Mouse (Mus musculus) stomach, postnatal 0 days (tissue): ENCODE measurements around the gene Rbm48. TPM values are rescaled to one million over a fixed set of nuclear protein-coding genes. Genes with fewer than 3 reads are reported as not detected.

ENCODE experiments used
- ATAC-seq: fragments of 200-750 bp; cut with Nextera tagmentation; 2 replicates; pipeline ENCODE4 v1.8.0; 2017; ENCODE audit not compliant: low FRiP score, low TSS enrichment
- DNase-seq: peaks from one replicate; pipeline ENCODE4 v3.0.0-alpha.2; 2016; ENCODE audit warnings: low spot score
- H3K27ac ChIP-seq: fragments of 300-500 bp; sonication (generic); replicated peaks from 2 replicates; pipeline ENCODE4 v1.5.1; 2014; ENCODE audit warnings: mild to moderate bottlenecking, control low read depth
- H3K27me3 ChIP-seq: fragments of 300-500 bp; sonication (generic); 2 replicates; pipeline ENCODE4 v1.6.1; 2014; ENCODE audit warnings: low read length; ENCODE audit not compliant: control insufficient read depth, insufficient read depth
- H3K36me3 ChIP-seq: fragments of 300-500 bp; sonication (generic); 2 replicates; pipeline ENCODE4 v1.6.1; 2014; ENCODE audit warnings: low read length, mixed read lengths; ENCODE audit not compliant: control insufficient read depth, insufficient read depth
- H3K4me1 ChIP-seq: fragments of 300-500 bp; sonication (generic); replicated peaks from 2 replicates; pipeline ENCODE4 v1.6.1; 2014; ENCODE audit warnings: antibody characterized with exemption; ENCODE audit not compliant: control insufficient read depth, insufficient read depth
- H3K4me2 ChIP-seq: fragments of 300-500 bp; sonication (generic); replicated peaks from 2 replicates; pipeline ENCODE4 v1.6.1; 2014; ENCODE audit warnings: low read depth, mild to moderate bottlenecking, control low read depth, moderate library complexity
- H3K4me3 ChIP-seq: fragments of 300-500 bp; sonication (generic); 2 replicates; pipeline ENCODE4 v1.5.1; 2014; ENCODE audit warnings: low read depth, low read length, control low read depth
- H3K9ac ChIP-seq: fragments of 300-500 bp; sonication (generic); 2 replicates; pipeline ENCODE4 v1.6.1; 2014; ENCODE audit warnings: mild to moderate bottlenecking, low read length, control low read depth, mixed read lengths
- H3K9me3 ChIP-seq: fragments of 300-500 bp; sonication (generic); 2 replicates; pipeline ENCODE4 v1.6.1; 2016; ENCODE audit warnings: low read length; ENCODE audit not compliant: control insufficient read depth
- CTCF ChIP-seq: IDR thresholded peaks from 2 replicates; pipeline ENCODE4 v1.5.1; 2016; ENCODE audit warnings: antibody characterized with exemption, low read depth, mild to moderate bottlenecking, moderate library complexity
- EP300 ChIP-seq: optimal IDR thresholded peaks from 2 replicates; pipeline ENCODE3; 2016; ENCODE audit warnings: antibody characterized with exemption
- WGBS: fragments of 180-500 bp; shearing (Covaris S2); extraction: QIAGEN DNeasy Blood & Tissue Kit; methylation state at CpG from one replicate; pipeline ENCODE4 v1.1.7; 2014; 5-methylcytosine and 5-hydroxymethylcytosine counted together
- polyA plus RNA-seq: library from polyadenylated mRNA; unstranded; fragments of >200 nt; fragmentation: Nextera tagmentation; extraction: Ambion mirVana; gene quantifications from 2 replicates; pipeline ENCODE4 v1.2.1, GENCODE M21; 2015

Rbm48 gene
- polyA plus RNA-seq, 1 experiment from 2014 or later: 7.0 TPM

DNA sequence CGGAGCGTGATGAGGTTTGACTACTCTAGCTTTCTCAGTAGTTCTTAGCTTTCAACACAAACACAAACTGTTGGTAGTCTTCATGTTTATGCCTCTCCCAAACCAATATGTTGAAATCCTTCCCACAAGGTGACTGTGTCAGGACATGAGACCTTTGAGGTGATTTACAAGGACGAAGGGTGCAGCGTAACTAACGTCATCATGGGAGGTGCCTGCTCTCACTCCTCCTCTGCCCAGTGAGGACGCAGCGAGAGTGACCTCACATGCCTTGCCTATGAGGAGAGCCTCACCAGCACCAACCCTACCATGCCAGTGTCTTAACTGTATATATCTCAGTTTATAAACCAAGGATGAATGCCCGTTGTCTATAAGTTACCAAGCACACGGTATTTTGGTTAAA is 10.7 kb upstream of the Rbm48 start:
- TF ChIP-seq CTCF (no peak), EP300 (no peak)
- H3K27me3 ChIP-seq: no peaks in the 10 kb centered on the region
- no peak overlapping the region for H3K4me3 ChIP-seq
- ATAC-seq (no peak), DNase-seq (no peak)
- H3K4me1 ChIP-seq: no peaks in the 10 kb centered on the region
- no peak overlapping the region for H3K4me2 ChIP-seq
- no peak overlapping the region for H3K27ac ChIP-seq
- 91% methylated on average over 9 of the region's 9 CpGs for WGBS
- H3K36me3 ChIP-seq: peaks cover 4% of the 10 kb centered on the region
- no peaks in the 10 kb centered on the region for H3K9me3 ChIP-seq
- H3K9ac ChIP-seq: no peak overlapping the region

GRCm38 (mm10) chr5:3600790-3601189 is 4.4 kb upstream of the Rbm48 start:
- TF ChIP-seq CTCF (no peak), EP300 (no peak)
- no peaks in the 10 kb centered on the region for H3K27me3 ChIP-seq
- H3K9me3 ChIP-seq: no peaks in the 10 kb centered on the region
- WGBS: 91% methylated on average over 3 of the region's 3 CpGs
- DNase-seq (no peak), ATAC-seq (no peak)
- H3K9ac ChIP-seq: no peak overlapping the region
- H3K4me1 ChIP-seq: 0 out of 2 replicates have a peak, but pooled peaks cover 2% of the 10 kb centered on the region
- H3K27ac ChIP-seq: no peak overlapping the region
- H3K36me3 ChIP-seq: no peaks in the 10 kb centered on the region; the same call in 1 of the 2 replicates
- no peak overlapping the region for H3K4me2 ChIP-seq
- no peak overlapping the region for H3K4me3 ChIP-seq

DNA sequence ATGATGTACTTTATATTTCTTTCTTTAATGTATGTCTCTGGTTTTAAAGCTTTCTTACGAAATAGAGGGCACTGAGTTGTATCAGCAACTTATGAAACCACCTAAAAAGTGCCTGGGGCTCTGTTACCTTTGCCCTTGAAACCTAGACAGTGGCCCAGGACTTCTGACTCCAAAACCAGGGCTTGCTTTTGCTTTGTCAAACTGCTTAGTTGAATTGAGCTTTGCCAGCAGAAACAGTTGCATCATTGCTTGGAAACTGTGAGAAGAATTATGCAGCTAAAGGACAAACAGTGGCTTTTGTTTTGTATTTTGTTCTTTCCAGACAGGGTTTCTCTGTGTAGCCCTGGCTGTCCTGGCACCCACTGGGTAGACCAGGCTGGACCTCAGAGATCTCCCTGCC is 3.9 kb upstream of the Rbm48 start:
- DNase-seq: no peak
- WGBS: 83% methylated on average over 1 of the region's 1 CpGs
- no peak overlapping the region for H3K27ac ChIP-seq

GRCm38 (mm10) chr5:3598766-3599165 is 2.4 kb upstream of the Rbm48 start:
- no peak for ATAC-seq
- peaks cover 4% of the 10 kb centered on the region; the same call in 1 of the 2 replicates for H3K4me1 ChIP-seq
- DNase-seq: no peak
- H3K4me2 ChIP-seq: no peak overlapping the region
- H3K36me3 ChIP-seq: no peaks in the 10 kb centered on the region
- no peak for TF ChIP-seq EP300
- no peak for TF ChIP-seq CTCF
- 86% methylated on average over 5 of the region's 5 CpGs for WGBS
- H3K4me3 ChIP-seq: no peak overlapping the region
- H3K27ac ChIP-seq: no peak overlapping the region
- H3K27me3 ChIP-seq: no peaks in the 10 kb centered on the region
- no peak overlapping the region for H3K9ac ChIP-seq
- no peaks in the 10 kb centered on the region for H3K9me3 ChIP-seq

More for the DNA sequence above, 3.9 kb upstream of the Rbm48 start:
- Histone ChIP-seq H3K4me1 (peaks cover 2% of the 10 kb centered on the region; the same call in 1 of the 2 replicates), H3K9ac (no peak overlapping the region), H3K36me3 (no peaks in the 10 kb centered on the region), H3K4me3 (no peak overlapping the region), H3K9me3 (no peaks in the 10 kb centered on the region), H3K27me3 (no peaks in the 10 kb centered on the region), H3K4me2 (no peak overlapping the region)
- TF ChIP-seq CTCF (no peak), EP300 (no peak)
- ATAC-seq: no peak

- Histone ChIP-seq H3K4me2 (peak overlapping the region; percentile 66), H3K27me3 (no peaks in the 10 kb centered on the region), H3K36me3 (no peaks in the 10 kb centered on the region), H3K27ac (no peak overlapping the region), H3K4me3 (no peak overlapping the region), H3K9ac (no peak overlapping the region; the same call in 1 of the 2 replicates), H3K9me3 (no peaks in the 10 kb centered on the region), H3K4me1 (peaks cover 4% of the 10 kb centered on the region; the same call in 1 of the 2 replicates)
- DNase-seq: no peak
- TF ChIP-seq EP300: no peak
- no peak for TF ChIP-seq CTCF
- ATAC-seq: no peak
Observed at GRCm38 (mm10) chr5:3597171-3597570, 786 bp upstream of the Rbm48 start.

DNA sequence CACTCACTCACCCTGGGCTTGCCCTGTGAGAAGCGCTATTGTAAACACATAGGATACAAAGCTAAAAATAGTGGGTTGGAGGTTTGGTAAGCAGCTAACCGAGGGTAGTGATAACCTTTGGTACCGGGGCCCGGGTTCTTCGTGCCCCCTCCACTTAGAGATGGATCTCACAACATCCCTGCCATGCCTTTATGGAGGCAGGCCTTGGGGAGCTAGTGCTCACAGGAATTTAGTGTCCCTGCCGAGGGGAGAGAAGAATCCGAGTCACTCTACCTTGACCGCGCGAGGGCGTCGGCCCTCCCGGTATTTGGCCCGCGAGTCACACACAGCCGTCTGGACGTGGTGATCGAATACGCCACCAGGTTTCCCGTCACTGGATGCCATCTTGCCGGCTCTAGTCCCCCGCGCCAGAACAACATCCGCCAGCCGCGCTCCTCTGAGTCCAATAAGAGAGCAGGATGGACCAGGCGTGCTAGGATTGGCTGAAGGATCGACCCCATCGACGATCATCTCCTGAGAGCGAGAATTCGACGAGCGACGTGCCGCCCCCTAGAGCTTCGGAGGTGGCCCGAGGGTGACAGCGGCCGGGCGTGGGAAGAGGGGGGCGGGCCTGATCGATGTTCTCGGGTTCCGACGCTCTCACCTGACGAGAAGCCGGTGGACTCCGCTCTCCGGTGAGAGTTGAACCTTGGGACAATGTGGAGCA is 539 bp downstream of the Rbm48 start, which contains the start of gene Pex1:
Gene Pex1, plus strand, starts transcription at position 374 of the 706 bp plus-strand sequence.
- TF ChIP-seq EP300 (no peak), CTCF (peak; percentile 61)
- Histone ChIP-seq H3K36me3 (peaks cover 4% of the 10 kb centered on the region; the same call in 1 of the 2 replicates), H3K27me3 (no peaks in the 10 kb centered on the region), H3K9ac (peak within 1 kb of the TSS; percentile 82), H3K4me1 (peaks cover 4% of the 10 kb centered on the region; the same call in 1 of the 2 replicates), H3K27ac (peak within 1 kb of the TSS; percentile 84), H3K9me3 (no peaks in the 10 kb centered on the region), H3K4me2 (peak within 1 kb of the TSS; percentile 86), H3K4me3 (peak within 1 kb of the TSS; percentile 80)
- DNase-seq (peak; percentile 97), ATAC-seq (peak; percentile 99)
- WGBS: under 1% methylated on average over 48 of the region's 50 CpGs
